Mouse (Mus musculus) liver, adult (tissue): ENCODE results near the gene Sfmbt1.

Experiments
- GATA4 ChIP-seq: IDR thresholded peaks from 2 replicates; pipeline ENCODE4 v1.6.1; 2014; ENCODE audit warnings: mild to moderate bottlenecking, low read length; ENCODE audit not compliant: insufficient replicate concordance

Sfmbt1 gene

DNA sequence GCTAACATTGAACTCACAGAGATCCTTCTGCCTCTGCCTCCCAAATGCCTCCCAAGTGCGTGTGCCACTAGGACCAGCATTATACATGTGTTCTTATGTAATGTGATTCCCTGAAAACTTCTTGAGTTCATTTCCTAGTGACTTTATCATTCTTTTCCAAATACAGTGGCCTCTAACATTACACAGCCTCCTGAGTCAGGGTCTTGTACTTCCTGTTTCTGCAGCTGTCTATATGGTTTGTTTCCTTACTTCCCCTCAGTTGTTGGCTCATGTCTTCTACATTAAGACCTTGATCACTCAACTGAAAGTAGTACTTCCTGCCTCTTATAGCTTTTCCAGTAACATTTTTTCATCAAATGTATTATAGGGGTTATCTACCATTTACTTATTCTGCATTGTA is 46.6 kb downstream of the Sfmbt1 start:
- no peak for TF ChIP-seq GATA4

GRCm38 (mm10) chr14:30762131-30762903 is 47.7 kb downstream of the Sfmbt1 start:
- no peak for TF ChIP-seq GATA4

- TF ChIP-seq GATA4: no peak
Observed at GRCm38 (mm10) chr14:30762904-30763568, 48.4 kb downstream of the Sfmbt1 start.

DNA sequence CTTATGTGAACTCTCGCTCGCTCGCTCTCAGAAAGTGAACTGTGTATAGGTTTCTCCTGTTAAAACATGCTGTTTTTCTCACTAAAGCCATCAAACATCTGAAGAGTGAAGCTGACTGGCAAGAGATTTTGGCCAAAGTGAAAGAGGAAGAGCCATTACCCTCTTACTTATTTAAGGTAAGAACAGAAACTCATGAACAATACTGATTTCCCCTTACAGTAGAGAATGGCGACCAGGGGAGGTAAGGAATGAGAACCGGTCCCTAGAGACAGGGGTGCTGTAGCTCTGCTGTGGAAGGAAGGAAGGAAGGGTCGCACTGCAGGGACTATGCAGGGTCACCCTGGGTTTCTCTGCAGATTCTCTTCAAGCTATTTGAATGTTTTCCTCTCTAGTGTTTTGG is 70.0 kb downstream of the Sfmbt1 start:
- TF ChIP-seq GATA4: no peak

DNA sequence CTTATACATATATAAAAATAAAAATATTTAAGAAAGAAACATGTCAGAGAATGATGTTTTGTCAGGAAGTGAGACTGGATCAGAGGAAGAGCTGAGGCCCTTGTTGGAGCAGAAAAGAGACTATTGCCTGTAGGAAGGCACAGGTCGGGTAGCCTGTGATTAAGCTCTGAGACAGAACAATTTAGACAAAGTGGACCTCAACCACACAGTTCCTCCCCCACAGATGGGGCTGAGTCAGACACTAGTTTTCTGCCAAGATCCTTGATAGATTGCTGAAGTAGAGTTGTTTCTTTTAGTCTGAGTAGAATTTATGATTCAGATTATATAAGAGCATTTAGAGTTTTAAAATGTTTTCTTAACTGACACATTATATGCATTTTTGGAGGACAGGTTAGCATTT is 74.8 kb downstream of the Sfmbt1 start:
- no peak for TF ChIP-seq GATA4

GRCm38 (mm10) chr14:30792871-30793270 is 78.2 kb downstream of the Sfmbt1 start:
- TF ChIP-seq GATA4: no peak

- TF ChIP-seq GATA4: no peak
Observed at GRCm38 (mm10) chr14:30801756-30802155, 87.1 kb downstream of the Sfmbt1 start.

- no peak for TF ChIP-seq GATA4
Observed at GRCm38 (mm10) chr14:30821136-30821535, 106.5 kb downstream of the Sfmbt1 start.

DNA sequence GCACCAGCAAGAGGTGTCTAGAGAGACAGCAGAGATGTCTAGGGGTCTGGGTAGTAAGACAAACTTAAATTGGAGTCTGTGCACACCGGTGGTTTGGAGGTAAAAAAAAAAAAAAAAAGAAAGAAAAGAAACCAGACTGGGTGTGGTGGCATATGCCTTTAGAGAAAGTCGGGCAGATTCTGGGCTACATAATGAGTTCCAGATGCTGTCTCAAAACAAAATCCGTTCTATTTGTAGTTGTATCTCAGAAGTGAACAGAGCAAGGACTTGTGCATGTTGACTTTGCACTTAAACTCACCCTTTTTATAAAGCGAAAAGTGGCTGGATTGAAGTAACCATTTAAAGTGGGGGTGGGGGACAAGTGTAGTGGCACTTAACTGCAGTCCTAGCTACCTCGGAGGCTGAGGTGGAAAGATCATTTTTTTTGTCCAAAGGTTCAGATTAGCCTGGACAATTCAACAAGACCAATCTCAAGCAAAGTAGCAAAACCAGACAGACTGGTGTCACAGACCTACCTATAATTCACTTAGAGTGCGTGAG is 109.9 kb downstream of the Sfmbt1 start:
- TF ChIP-seq GATA4: no peak

DNA sequence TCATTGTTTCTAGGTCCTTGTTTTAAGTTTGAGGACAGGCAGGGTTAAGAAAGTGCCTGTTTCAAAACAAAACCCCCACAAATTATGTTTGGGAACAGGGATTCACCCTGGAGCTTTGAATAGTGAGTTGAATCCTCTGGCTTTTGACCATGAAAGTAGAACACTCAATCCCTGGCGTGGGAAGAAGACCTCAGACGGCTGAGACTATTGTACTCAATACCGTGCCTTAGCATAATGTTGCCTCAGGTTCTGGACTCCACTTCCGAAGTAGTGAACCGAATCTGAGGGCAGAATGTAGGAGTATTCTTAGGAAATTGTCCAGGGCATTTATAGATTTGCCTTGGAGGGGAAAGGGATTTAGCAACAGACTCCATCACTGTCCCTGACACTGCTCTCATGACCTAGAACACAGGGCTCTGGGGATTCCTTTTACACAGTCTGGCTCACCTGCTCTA is 110.4 kb downstream of the Sfmbt1 start:
- TF ChIP-seq GATA4: no peak

- peak; percentile 38; the same call in 1 of the 2 replicates for TF ChIP-seq GATA4
Observed at GRCm38 (mm10) chr14:30825476-30826131, 111.0 kb downstream of the Sfmbt1 start, which contains the start of gene Tmem110. TSS of gene Tmem110 (plus strand) at chr14:30825590.

DNA sequence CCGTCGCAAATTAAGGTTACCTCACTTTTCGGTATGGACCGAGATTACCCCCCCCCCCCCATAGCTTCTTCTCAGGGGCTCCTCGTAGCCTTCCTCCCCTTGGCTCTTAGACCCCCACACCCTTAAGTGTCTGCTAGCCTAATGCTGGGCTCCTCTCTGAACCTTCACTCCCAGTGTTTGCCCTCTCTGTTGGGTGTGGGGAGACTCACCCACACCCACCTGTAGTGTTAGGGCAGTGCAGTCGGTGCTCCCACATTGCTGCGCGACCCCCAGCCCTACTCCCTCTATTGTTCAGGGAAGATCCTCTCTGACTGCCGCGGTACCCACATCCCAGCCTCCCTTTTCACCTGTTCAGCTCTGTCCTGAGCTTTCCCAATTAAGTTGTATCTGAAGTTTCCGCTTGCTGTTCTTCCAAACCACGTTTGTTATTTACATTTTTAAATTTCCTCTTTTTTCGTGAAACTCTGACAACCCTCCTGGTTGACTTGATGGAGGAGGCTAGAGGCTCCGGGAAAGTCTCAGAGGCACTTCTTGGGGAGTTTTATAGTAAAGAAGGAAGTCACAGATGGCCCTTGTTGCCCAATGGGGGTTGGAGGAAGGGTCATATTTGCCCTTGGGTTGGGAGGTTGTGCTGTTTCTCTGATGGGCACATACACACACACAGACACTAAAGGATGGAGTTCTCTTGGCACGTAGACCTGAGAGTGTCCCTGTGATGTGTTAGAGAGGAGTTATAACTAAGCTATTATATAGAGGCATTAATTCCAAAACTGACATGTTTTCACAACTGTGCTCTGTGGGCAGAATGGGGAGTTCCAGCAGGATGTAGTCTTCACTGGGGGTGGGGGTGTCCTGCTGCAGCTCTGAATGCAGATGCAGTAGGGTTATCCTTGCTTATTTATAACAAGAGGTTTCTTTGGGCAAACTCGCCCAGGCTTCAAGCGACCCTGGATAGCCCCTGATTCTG is 111.8 kb downstream of the Sfmbt1 start:
- no peak for TF ChIP-seq GATA4

DNA sequence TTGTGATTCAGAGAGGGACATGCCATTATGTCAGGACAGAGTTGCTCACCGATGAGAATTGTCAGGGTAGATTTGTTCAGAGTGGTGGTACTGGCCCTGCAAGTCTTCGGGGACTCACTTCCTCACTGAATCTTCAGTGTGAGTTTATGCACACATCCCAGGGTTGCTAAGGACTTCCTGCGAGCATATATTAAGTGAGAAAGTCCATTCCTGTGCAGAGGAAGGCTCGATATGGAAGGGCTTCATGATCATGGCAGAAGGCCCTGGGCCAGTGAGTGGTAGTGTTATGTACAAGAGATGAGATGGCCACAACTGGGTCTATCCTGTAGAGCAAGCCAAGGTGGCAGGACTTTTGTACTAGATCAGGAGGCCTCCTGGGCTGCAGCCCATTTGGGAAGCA is 112.8 kb downstream of the Sfmbt1 start:
- no peak for TF ChIP-seq GATA4

GRCm38 (mm10) chr14:30828077-30828476 is 113.4 kb downstream of the Sfmbt1 start:
- no peak for TF ChIP-seq GATA4

DNA sequence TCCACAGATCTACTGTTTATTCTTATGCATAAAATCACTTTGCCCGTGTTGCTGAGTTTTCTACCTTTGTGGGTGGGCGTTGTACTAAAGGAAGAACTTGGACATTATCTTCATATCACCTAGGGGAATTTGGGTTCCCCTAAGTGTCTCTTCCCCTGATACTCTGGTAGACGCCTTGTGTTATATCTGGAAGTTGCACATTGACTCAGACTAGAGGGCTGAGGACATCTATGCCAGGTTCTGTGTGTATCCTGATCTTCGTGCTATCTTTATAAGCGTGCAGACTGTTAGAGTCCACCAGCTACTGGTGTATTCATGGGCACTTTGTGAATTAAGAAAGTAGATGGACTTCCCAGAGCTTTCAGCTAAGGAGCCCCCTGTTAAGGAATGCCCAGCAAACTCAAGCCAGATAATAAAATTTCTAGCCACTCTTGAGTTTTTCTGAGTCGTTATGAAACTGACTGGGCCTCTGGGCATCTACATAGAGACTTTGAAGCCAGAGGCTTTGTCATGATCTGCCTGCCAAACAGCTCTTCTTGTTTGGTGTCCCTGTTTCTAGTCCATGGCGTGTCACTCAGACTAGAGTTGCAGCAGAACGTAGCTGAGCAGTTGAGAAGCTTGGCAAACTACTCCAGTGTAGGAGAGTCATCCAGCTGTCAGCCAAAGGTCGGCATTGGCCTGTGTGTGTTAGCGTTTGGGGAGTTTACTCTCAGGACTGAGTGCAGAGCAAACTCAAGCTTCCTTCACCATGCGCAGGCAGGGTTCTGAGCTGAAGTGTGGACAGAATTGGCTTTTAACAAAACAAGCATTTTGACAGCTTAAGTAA is 114.2 kb downstream of the Sfmbt1 start:
- no peak for TF ChIP-seq GATA4
